Mouse (Mus musculus): ENCODE results near the gene Ralgps1. TPM values are rescaled to one million over a fixed set of nuclear protein-coding genes. Genes with fewer than 3 reads are reported as not detected.
A peak's percentile ranks its signal among the peaks of the same experiment; 100 is the strongest.
"Not testable (repeated sequence)": the region's sequence is repeated elsewhere in the genome, so short reads cannot be mapped to it uniquely, and the experiment has no call there.

Gene Ralgps1
- total and polyA plus RNA-seq, 3 experiments, result 0.62 to 2.1 (median 1.5) TPM

DNA sequence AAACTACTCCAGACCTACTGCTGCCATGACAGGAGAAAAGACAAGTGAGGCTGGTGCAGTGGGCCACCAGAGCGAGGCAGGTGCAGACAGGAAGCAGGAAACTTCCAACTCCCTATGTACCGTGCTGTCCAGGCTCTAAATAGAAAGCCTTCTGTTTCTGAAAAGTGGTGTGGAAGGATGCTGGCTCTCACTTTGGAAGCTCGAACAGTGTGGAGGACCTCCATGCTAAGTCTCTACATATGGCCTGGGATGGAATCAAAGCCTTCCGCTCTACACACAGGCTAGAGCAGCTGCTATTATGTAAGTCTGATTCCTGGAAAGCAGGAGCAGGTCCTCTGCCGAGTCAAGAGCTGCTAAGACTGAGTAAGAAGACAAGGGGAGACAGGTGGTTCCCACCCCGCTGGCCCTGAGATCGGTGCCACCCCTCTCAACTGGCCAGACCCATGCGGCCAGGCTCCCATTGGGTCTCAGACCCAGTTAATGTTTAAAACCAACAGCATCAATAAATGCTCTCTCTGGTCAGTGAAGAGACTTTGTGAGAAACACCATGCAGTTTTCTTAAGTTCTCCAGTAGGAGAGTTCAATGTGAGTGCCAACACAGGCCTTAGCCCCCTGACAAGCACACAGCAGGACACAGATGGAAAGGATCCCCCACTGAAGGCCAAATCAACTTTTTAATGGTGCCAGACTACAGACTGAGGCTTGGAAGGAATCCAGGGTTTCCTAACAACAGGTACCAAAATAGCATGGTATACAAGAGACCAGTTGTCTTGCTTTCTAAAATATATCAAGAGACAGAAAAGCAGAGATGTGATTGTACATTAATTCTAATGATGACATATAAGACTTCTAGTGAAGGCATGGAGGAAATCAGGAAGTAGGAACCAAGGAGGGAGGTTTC is 280.4 kb downstream of the Ralgps1 start:
- no peak overlapping the region for H3K9ac ChIP-seq (ENCODE audit: insufficient read depth, low read depth)
- in situ Hi-C loops (cut with MboI; ENCODE audit: low pct_ligation_motif_present, low pct_unique_long_range_greater_than_20kb, low sequenced_read_pairs), result no loop called here
- TF ChIP-seq ZNF384 (IDR thresholded peaks at IDR 0.05; ENCODE audit: low read depth, low read length), result no peak
- TF ChIP-seq TBP (conservative IDR thresholded peaks at IDR 0.05; ENCODE audit: low read depth, low read length), result no peak
- TF ChIP-seq GABPA (IDR thresholded peaks at IDR 0.05; ENCODE audit: insufficient replicate concordance, low read depth, low read length), result no peak
- no peak for TF ChIP-seq TCF12 (IDR thresholded peaks at IDR 0.05; ENCODE audit: low read depth, low read length)
- no peak for TF ChIP-seq POLR2A (IDR thresholded peaks at IDR 0.05; ENCODE audit: low read depth, low read length)
- no peak for TF ChIP-seq HCFC1 (IDR thresholded peaks at IDR 0.05; ENCODE audit: low read depth, low read length)
- no peak for TF ChIP-seq MAZ (IDR thresholded peaks at IDR 0.05; ENCODE audit: low read depth, low read length)
- no peak for TF ChIP-seq MAX (IDR thresholded peaks at IDR 0.05; ENCODE audit: low read length)
- TF ChIP-seq ETS1 (conservative IDR thresholded peaks at IDR 0.05; ENCODE audit: low read depth, low read length), result no peak
- TF ChIP-seq NRF1 (IDR thresholded peaks at IDR 0.05; ENCODE audit: low read depth, low read length), result no peak
- TF ChIP-seq CHD1 (IDR thresholded peaks at IDR 0.05; ENCODE audit: low read depth, low read length), result no peak
- no peak for TF ChIP-seq USF2 (conservative IDR thresholded peaks at IDR 0.05; ENCODE audit: low read depth, low read length)
- no peak for TF ChIP-seq SIN3A (IDR thresholded peaks at IDR 0.05; ENCODE audit: low read length)
- no peak for TF ChIP-seq KAT2A (IDR thresholded peaks at IDR 0.05; ENCODE audit: insufficient replicate concordance, low read length)
- TF ChIP-seq MAFK (IDR thresholded peaks at IDR 0.05; ENCODE audit: insufficient replicate concordance, low read length), result no peak
- no peak for TF ChIP-seq CTCF (conservative IDR thresholded peaks at IDR 0.05 in 1 of 2, IDR thresholded peaks at IDR 0.05 in 1 of 2; ENCODE audit: low read depth in 2 of 2, low read length in 2 of 2)
- no peak for TF ChIP-seq UBTF (IDR thresholded peaks at IDR 0.05; ENCODE audit: low read depth, low read length)
- peaks cover 6% of the 10 kb centered on the region for H3K27me3 ChIP-seq (replicated peaks)
- dilution Hi-C loops (cut with MboI; ENCODE audit: extremely low pct_ligation_motif_present, extremely low pct_unique_long_range_greater_than_20kb, low sequenced_read_pairs), result no loop called here
- H3K4me1 ChIP-seq (ENCODE audit: control insufficient read depth in 1 of 2, insufficient read depth in 2 of 2), result peaks cover 0 to 8% of the 10 kb centered on the region in 2 experiments; a peak in 1 of 4 replicates
- H3K79me2 ChIP-seq (replicated peaks; ENCODE audit: control insufficient read depth, extremely low read depth, insufficient read depth, poor library complexity, severe bottlenecking), result no peaks in the 10 kb centered on the region
- H3K4me2 ChIP-seq (ENCODE audit: insufficient read depth, low read depth, poor library complexity, severe bottlenecking), result no peak overlapping the region
- no peaks in the 10 kb centered on the region for H3K36me3 ChIP-seq (replicated peaks in 1 of 2; ENCODE audit: control insufficient read depth in 1 of 2, insufficient read depth in 1 of 2, low read length in 1 of 2)
- no peak overlapping the region for H3K27ac ChIP-seq (ENCODE audit: insufficient read depth, low read depth)
- H3K4me3 ChIP-seq (replicated peaks in 1 of 3; ENCODE audit: low read depth in 2 of 3, low read length in 2 of 3, poor library complexity in 1 of 3), result no peak overlapping the region
- no peak for DNase-seq (ENCODE audit: extremely low read depth)
- H3K9me3 ChIP-seq (replicated peaks; ENCODE audit: low read length), result no peaks in the 10 kb centered on the region

DNA sequence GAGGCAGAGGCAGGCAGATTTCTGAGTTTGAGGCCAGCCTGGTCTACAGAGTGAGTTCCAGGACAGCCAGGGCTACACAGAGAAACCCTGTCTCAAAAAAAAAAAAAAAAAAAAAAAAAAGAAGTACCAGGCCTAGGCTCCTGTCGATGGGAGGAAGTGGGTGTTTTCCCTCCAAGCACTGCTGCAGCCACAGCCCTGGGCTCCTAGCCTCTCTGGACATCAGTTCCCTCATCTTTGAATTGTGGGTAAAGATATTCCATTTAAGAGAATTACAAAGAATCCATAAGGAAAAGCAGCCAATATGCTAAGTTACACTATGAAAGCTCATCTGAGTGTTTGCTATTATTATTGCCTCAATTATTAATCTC is 281.3 kb downstream of the Ralgps1 start:
- H3K79me2 ChIP-seq (replicated peaks; ENCODE audit: control insufficient read depth, extremely low read depth, insufficient read depth, poor library complexity, severe bottlenecking); H3K4me2 ChIP-seq (ENCODE audit: insufficient read depth, low read depth, poor library complexity, severe bottlenecking); H3K4me3 ChIP-seq (replicated peaks in 1 of 3; ENCODE audit: low read depth in 2 of 3, low read length in 2 of 3, poor library complexity in 1 of 3); H3K27ac ChIP-seq (ENCODE audit: insufficient read depth, low read depth); H3K27me3 ChIP-seq (replicated peaks); H3K9me3 ChIP-seq (replicated peaks; ENCODE audit: low read length); H3K9ac ChIP-seq (ENCODE audit: insufficient read depth, low read depth); DNase-seq (ENCODE audit: extremely low read depth); in situ Hi-C loops (cut with MboI; ENCODE audit: low pct_ligation_motif_present, low pct_unique_long_range_greater_than_20kb, low sequenced_read_pairs); H3K36me3 ChIP-seq (replicated peaks in 1 of 2; ENCODE audit: control insufficient read depth in 1 of 2, insufficient read depth in 1 of 2, low read length in 1 of 2); H3K4me1 ChIP-seq (ENCODE audit: control insufficient read depth in 1 of 2, insufficient read depth in 2 of 2); dilution Hi-C loops (cut with MboI; ENCODE audit: extremely low pct_ligation_motif_present, extremely low pct_unique_long_range_greater_than_20kb, low sequenced_read_pairs): not testable (repeated sequence)
- peak; percentile 56; the same call in 1 of the 2 replicates for TF ChIP-seq ZNF384 (IDR thresholded peaks at IDR 0.05; ENCODE audit: low read depth, low read length)

Data from CH12.LX (cell line).